Mouse (Mus musculus): ENCODE data around the gene St6galnac3.

GRCm38 (mm10) chr3:153481012-153481411 lies 244.0 kb downstream of the St6galnac3 start:
- TF ChIP-seq CTCF (IDR thresholded peaks at IDR 0.05; ENCODE audit: control insufficient read depth, insufficient read depth, insufficient read length) (no peak), FOSL1 (IDR thresholded peaks at IDR 0.05; ENCODE audit: insufficient read depth, low read length, poor library complexity, severe bottlenecking) (no peak), CEBPB (IDR thresholded peaks at IDR 0.05; ENCODE audit: low read depth) (no peak), MAX (IDR thresholded peaks at IDR 0.05) (no peak)
